Mouse (Mus musculus) CH12.LX (cell line): ENCODE results near the gene Adora3. TPM values are rescaled to one million over a fixed set of nuclear protein-coding genes. Genes with fewer than 3 reads are reported as not detected.

Experiments
- DNase-seq: peaks from one replicate; pipeline ENCODE4 v3.0.0-alpha.2; 2013; ENCODE audit errors: extremely low read depth
- H3K27ac ChIP-seq: 2 replicates; pipeline ENCODE4 v1.5.1; 2012; ENCODE audit warnings: low read depth, mild to moderate bottlenecking, control low read depth, moderate library complexity; ENCODE audit not compliant: insufficient read depth
- H3K27me3 ChIP-seq: replicated peaks from 2 replicates; pipeline ENCODE3; 2012; ENCODE audit warnings: inconsistent platforms
- H3K36me3 ChIP-seq, 2 experiments: replicated peaks in 1 of 2; 2 replicates each; pipeline versions ENCODE3 to v1.6.1; 2012; ENCODE audit warnings: inconsistent platforms in 1 of 2, low read length in 1 of 2, mild to moderate bottlenecking in 1 of 2, mixed read lengths in 1 of 2, moderate library complexity in 1 of 2; ENCODE audit not compliant: control insufficient read depth in 1 of 2, insufficient read depth in 1 of 2
- H3K4me1 ChIP-seq, 2 experiments: 2 replicates each; pipeline ENCODE4 v1.6.1; 2012; ENCODE audit warnings: inconsistent platforms in 1 of 2, moderate library complexity in 1 of 2; ENCODE audit not compliant: insufficient read depth in 2 of 2, control insufficient read depth in 1 of 2
- H3K4me2 ChIP-seq: 2 replicates; pipeline ENCODE4 v1.6.1; 2012; ENCODE audit warnings: low read depth, mild to moderate bottlenecking, control low read depth; ENCODE audit not compliant: poor library complexity, insufficient read depth, severe bottlenecking
- H3K4me3 ChIP-seq, 3 experiments: fragments of 150-350 bp in 1 of 3; sonication (generic) in 1 of 3; replicated peaks in 1 of 3; 2 replicates each; pipeline versions ENCODE3 to v1.5.1; 2011 to 2012; ENCODE audit warnings: low read depth in 2 of 3, low read length in 2 of 3, mild to moderate bottlenecking in 2 of 3, moderate library complexity in 2 of 3, control low read depth in 1 of 3, improper control_type of control experiment in 1 of 3, inconsistent platforms in 1 of 3, mixed read lengths in 1 of 3; ENCODE audit not compliant: poor library complexity in 1 of 3
- H3K79me2 ChIP-seq: replicated peaks from 2 replicates; pipeline ENCODE4 v1.6.1; 2012; ENCODE audit warnings: mild to moderate bottlenecking, moderate library complexity; ENCODE audit not compliant: control insufficient read depth, poor library complexity, insufficient read depth, severe bottlenecking; ENCODE audit errors: extremely low read depth
- H3K9ac ChIP-seq: 2 replicates; pipeline ENCODE4 v1.6.1; 2012; ENCODE audit warnings: low read depth, mild to moderate bottlenecking, control low read depth, moderate library complexity; ENCODE audit not compliant: insufficient read depth
- H3K9me3 ChIP-seq: replicated peaks from 2 replicates; pipeline ENCODE3; 2012; ENCODE audit warnings: low read length, inconsistent platforms, mixed read lengths
- BHLHE40 ChIP-seq: IDR thresholded peaks from 2 replicates; pipeline ENCODE4 v1.6.1; 2011; ENCODE audit warnings: mild to moderate bottlenecking, low read depth, low read length, improper control_type of control experiment
- CHD1 ChIP-seq: IDR thresholded peaks from 2 replicates; pipeline ENCODE4 v1.6.1; 2012; ENCODE audit warnings: low read depth, low read length, improper control_type of control experiment, inconsistent platforms
- CHD2 ChIP-seq: IDR thresholded peaks from 2 replicates; pipeline ENCODE4 v1.6.1; 2011; ENCODE audit warnings: low read length, improper control_type of control experiment
- CTCF ChIP-seq, 2 experiments: IDR thresholded peaks in 1 of 2; conservative IDR thresholded peaks in 1 of 2; 2 replicates each; pipeline ENCODE4 v1.5.1; 2011 to 2012; ENCODE audit warnings: low read depth in 2 of 2, low read length in 2 of 2, improper control_type of control experiment in 1 of 2, inconsistent platforms in 1 of 2, mild to moderate bottlenecking in 1 of 2, moderate library complexity in 1 of 2
- E2F4 ChIP-seq: IDR thresholded peaks from 2 replicates; pipeline ENCODE4 v1.6.1; 2011; ENCODE audit warnings: low read depth, low read length, improper control_type of control experiment; ENCODE audit not compliant: insufficient replicate concordance
- ELF1 ChIP-seq: IDR thresholded peaks from 2 replicates; pipeline ENCODE4 v1.6.1; 2014; ENCODE audit warnings: low read depth, mild to moderate bottlenecking, inconsistent platforms, low read length, improper control_type of control experiment
- EP300 ChIP-seq: IDR thresholded peaks from 2 replicates; pipeline ENCODE4 v1.6.1; 2011; ENCODE audit warnings: low read length, improper control_type of control experiment
- ETS1 ChIP-seq: conservative IDR thresholded peaks from 2 replicates; pipeline ENCODE4 v1.6.1; 2012; ENCODE audit warnings: low read depth, mild to moderate bottlenecking, inconsistent platforms, low read length, improper control_type of control experiment, moderate library complexity
- GABPA ChIP-seq: IDR thresholded peaks from 2 replicates; pipeline ENCODE4 v1.6.1; 2012; ENCODE audit warnings: low read depth, low read length, improper control_type of control experiment, inconsistent platforms; ENCODE audit not compliant: insufficient replicate concordance
- HCFC1 ChIP-seq: IDR thresholded peaks from 2 replicates; pipeline ENCODE4 v1.6.1; 2012; ENCODE audit warnings: low read depth, mild to moderate bottlenecking, inconsistent platforms, low read length, improper control_type of control experiment
- IRF4 ChIP-seq: IDR thresholded peaks from 2 replicates; pipeline ENCODE4 v1.6.1; 2014; ENCODE audit warnings: low read depth, mild to moderate bottlenecking, inconsistent platforms, low read length, improper control_type of control experiment
- JUN ChIP-seq: IDR thresholded peaks from 2 replicates; pipeline ENCODE4 v1.6.1; 2011; ENCODE audit warnings: low read depth, mild to moderate bottlenecking, low read length, improper control_type of control experiment, moderate library complexity; ENCODE audit not compliant: insufficient read depth
- JUND ChIP-seq: conservative IDR thresholded peaks from 2 replicates; pipeline ENCODE4 v1.6.1; 2011; ENCODE audit warnings: low read depth, low read length, improper control_type of control experiment
- KAT2A ChIP-seq: IDR thresholded peaks from 2 replicates; pipeline ENCODE4 v1.6.1; 2012; ENCODE audit warnings: low read length, improper control_type of control experiment, inconsistent platforms; ENCODE audit not compliant: insufficient replicate concordance
- MAFK ChIP-seq: IDR thresholded peaks from 2 replicates; pipeline ENCODE4 v1.6.1; 2011; ENCODE audit warnings: low read length, improper control_type of control experiment; ENCODE audit not compliant: insufficient replicate concordance
- MAX ChIP-seq: IDR thresholded peaks from 2 replicates; pipeline ENCODE4 v1.6.1; 2011; ENCODE audit warnings: low read length, improper control_type of control experiment
- MAZ ChIP-seq: IDR thresholded peaks from 2 replicates; pipeline ENCODE4 v1.6.1; 2012; ENCODE audit warnings: low read depth, mild to moderate bottlenecking, inconsistent platforms, low read length, improper control_type of control experiment, moderate library complexity
- MEF2A ChIP-seq: IDR thresholded peaks from 2 replicates; pipeline ENCODE4 v1.6.1; 2014; ENCODE audit warnings: low read depth, mild to moderate bottlenecking, inconsistent platforms, low read length, improper control_type of control experiment, borderline replicate concordance
- MXI1 ChIP-seq: IDR thresholded peaks from 2 replicates; pipeline ENCODE4 v1.6.1; 2011; ENCODE audit warnings: mild to moderate bottlenecking, low read depth, low read length, improper control_type of control experiment
- MYC ChIP-seq: IDR thresholded peaks from 2 replicates; pipeline ENCODE4 v1.6.1; 2011; ENCODE audit warnings: low read depth, mild to moderate bottlenecking, improper control_type of control experiment, low read length
- NELFE ChIP-seq: IDR thresholded peaks from 2 replicates; pipeline ENCODE4 v1.6.1; 2011; ENCODE audit warnings: low read depth, low read length, improper control_type of control experiment
- NRF1 ChIP-seq: IDR thresholded peaks from 2 replicates; pipeline ENCODE4 v1.6.1; 2014; ENCODE audit warnings: low read depth, mild to moderate bottlenecking, inconsistent platforms, low read length, improper control_type of control experiment, moderate library complexity
- PAX5 ChIP-seq: IDR thresholded peaks from 2 replicates; pipeline ENCODE4 v1.6.1; 2012; ENCODE audit warnings: low read length, inconsistent platforms, mixed read lengths
- POLR2A ChIP-seq: IDR thresholded peaks from 2 replicates; pipeline ENCODE4 v1.6.1; 2011; ENCODE audit warnings: low read depth, mild to moderate bottlenecking, improper control_type of control experiment, low read length
- POLR2AphosphoS2 ChIP-seq: IDR thresholded peaks from 2 replicates; pipeline ENCODE4 v1.6.1; 2011; ENCODE audit warnings: low read depth, low read length, improper control_type of control experiment
- RAD21 ChIP-seq: IDR thresholded peaks from 2 replicates; pipeline ENCODE4 v1.6.1; 2011; ENCODE audit warnings: low read depth, mild to moderate bottlenecking, low read length, improper control_type of control experiment, moderate library complexity
- RCOR1 ChIP-seq: conservative IDR thresholded peaks from 2 replicates; pipeline ENCODE4 v1.6.1; 2012; ENCODE audit warnings: low read depth, mild to moderate bottlenecking, inconsistent platforms, low read length, improper control_type of control experiment
- SIN3A ChIP-seq: IDR thresholded peaks from 2 replicates; pipeline ENCODE4 v1.6.1; 2012; ENCODE audit warnings: low read length, improper control_type of control experiment, inconsistent platforms
- SMC3 ChIP-seq: IDR thresholded peaks from 2 replicates; pipeline ENCODE4 v1.6.1; 2011; ENCODE audit warnings: low read depth, low read length, improper control_type of control experiment
- TBP ChIP-seq: conservative IDR thresholded peaks from 2 replicates; pipeline ENCODE4 v1.6.1; 2011; ENCODE audit warnings: low read depth, low read length, improper control_type of control experiment
- TCF12 ChIP-seq: IDR thresholded peaks from 2 replicates; pipeline ENCODE4 v1.6.1; 2014; ENCODE audit warnings: low read depth, mild to moderate bottlenecking, inconsistent platforms, low read length, improper control_type of control experiment
- UBTF ChIP-seq: IDR thresholded peaks from 2 replicates; pipeline ENCODE4 v1.6.1; 2012; ENCODE audit warnings: low read depth, mild to moderate bottlenecking, inconsistent platforms, low read length, improper control_type of control experiment, moderate library complexity
- USF1 ChIP-seq: IDR thresholded peaks from 2 replicates; pipeline ENCODE4 v1.6.1; 2014; ENCODE audit warnings: low read depth, mild to moderate bottlenecking, inconsistent platforms, low read length, improper control_type of control experiment
- USF2 ChIP-seq: conservative IDR thresholded peaks from 2 replicates; pipeline ENCODE4 v1.6.1; 2011; ENCODE audit warnings: low read depth, low read length, improper control_type of control experiment
- ZC3H11A ChIP-seq: IDR thresholded peaks from 2 replicates; pipeline ENCODE4 v1.6.1; 2012; ENCODE audit warnings: low read depth, mild to moderate bottlenecking, inconsistent platforms, low read length, improper control_type of control experiment
- ZKSCAN1 ChIP-seq: IDR thresholded peaks from 2 replicates; pipeline ENCODE4 v1.6.1; 2012; ENCODE audit warnings: low read depth, inconsistent platforms, low read length, improper control_type of control experiment, borderline replicate concordance
- ZMIZ1 ChIP-seq: IDR thresholded peaks from 2 replicates; pipeline ENCODE4 v1.6.1; 2012; ENCODE audit warnings: low read depth, mild to moderate bottlenecking, inconsistent platforms, low read length, improper control_type of control experiment
- ZNF384 ChIP-seq: IDR thresholded peaks from 2 replicates; pipeline ENCODE4 v1.6.1; 2012; ENCODE audit warnings: low read depth, low read length, improper control_type of control experiment, inconsistent platforms
- dilution Hi-C: fragments of 300-500 bp; cut with MboI; formaldehyde crosslinking; loops from 2 replicates; pipeline ENCODE4 v1.14.3; 2020; ENCODE audit warnings: low sequenced_read_pairs; ENCODE audit not compliant: extremely low pct_unique_long_range_greater_than_20kb, extremely low pct_ligation_motif_present
- in situ Hi-C: fragments of 300-500 bp; cut with MboI; formaldehyde crosslinking; loops from 3 replicates; pipeline ENCODE4 v1.14.3; 2019; ENCODE audit warnings: low sequenced_read_pairs, low pct_ligation_motif_present, low pct_unique_long_range_greater_than_20kb, mixed read lengths
- polyA plus RNA-seq: library from polyadenylated mRNA; unstranded; fragments of >175 nt; gene quantifications from 2 replicates; pipeline ENCODE4 v1.2.1, GENCODE M21; 2012; ENCODE audit warnings: low read depth; ENCODE audit not compliant: insufficient read length
- total RNA-seq, 2 experiments: library from RNA; depleted of rRNA; stranded (reverse); fragments of 300-350 nt in 1 of 2; fragments of >200 nt in 1 of 2; gene quantifications; 2 replicates each; pipeline ENCODE4 v1.2.3; 2012 to 2014

Gene Adora3
- total and polyA plus RNA-seq, 3 experiments, result 0.54 to 1.4 (median 1.1) TPM

- dilution Hi-C loops, result no loop called here
- peak overlapping the region in 1 of 3 experiments; percentile 42 for H3K4me3 ChIP-seq
- H3K4me2 ChIP-seq, result peak overlapping the region; percentile 90
- no peak for TF ChIP-seq MXI1
- TF ChIP-seq ZKSCAN1, result no peak
- TF ChIP-seq MAX, result no peak
- peak; percentile 36; the same call in 1 of the 2 replicates for TF ChIP-seq USF1
- no peak for TF ChIP-seq KAT2A
- TF ChIP-seq PAX5, result no peak
- no peak for TF ChIP-seq POLR2AphosphoS2
- TF ChIP-seq CHD1, result no peak
- peak; percentile 64 for TF ChIP-seq EP300
- TF ChIP-seq GABPA, result no peak
- TF ChIP-seq IRF4, result peak; percentile 48; the same call in 1 of the 2 replicates
- peak; percentile 71 for TF ChIP-seq TCF12
- no peak for TF ChIP-seq ZC3H11A
- TF ChIP-seq MEF2A, result peak; percentile 58
- no peak for TF ChIP-seq JUN
- no peak; the same call in 1 of the 2 replicates for TF ChIP-seq RAD21
- TF ChIP-seq POLR2A, result 0 out of 2 replicates have a peak, but pooled peaks have one; percentile 21
- TF ChIP-seq E2F4, result no peak
- TF ChIP-seq RCOR1, result no peak
- no peak for TF ChIP-seq JUND
- TF ChIP-seq SMC3, result peak; percentile 4; the same call in 1 of the 2 replicates
- no peak for TF ChIP-seq ELF1
- no peak for TF ChIP-seq SIN3A
- TF ChIP-seq ZNF384, result no peak
- no peak for TF ChIP-seq USF2
- TF ChIP-seq MAZ, result no peak; the same call in 1 of the 2 replicates
- TF ChIP-seq TBP, result 0 out of 2 replicates have a peak, but pooled peaks have one; percentile 42
- no peak for TF ChIP-seq MAFK
- TF ChIP-seq BHLHE40, result peak; percentile 54; the same call in 1 of the 2 replicates
- TF ChIP-seq NELFE, result peak; percentile 56; the same call in 1 of the 2 replicates
- peak; percentile 72; the same call in 1 of the 2 replicates for TF ChIP-seq CHD2
- TF ChIP-seq NRF1, result no peak
- no peak for TF ChIP-seq ZMIZ1
- TF ChIP-seq UBTF, result no peak
- TF ChIP-seq CTCF (conservative IDR thresholded peaks at IDR 0.05 in 1 of 2, IDR thresholded peaks at IDR 0.05 in 1 of 2; ENCODE audit: low read depth in 2 of 2, low read length in 2 of 2), result no peak
- TF ChIP-seq MYC, result no peak
- peak; percentile 71 for TF ChIP-seq ETS1
- TF ChIP-seq HCFC1, result no peak
- peak; percentile 76 for DNase-seq
- peak overlapping the region; percentile 76 for H3K27ac ChIP-seq
- H3K9ac ChIP-seq, result peak overlapping the region; percentile 75
- peaks cover 23 to 78% of the 10 kb centered on the region in 2 experiments for H3K4me1 ChIP-seq
- no peaks in the 10 kb centered on the region for H3K27me3 ChIP-seq
- in situ Hi-C loops, result loop anchor here (5.0 to 25.0 kb wide), 2 partner anchors 68 to 137 kb away; partner anchors contain the start of gene Ddx20
- no peaks in the 10 kb centered on the region for H3K79me2 ChIP-seq
- no peaks in the 10 kb centered on the region for H3K9me3 ChIP-seq
- H3K36me3 ChIP-seq, result no peaks in the 10 kb centered on the region
Measured at GRCm38 (mm10) chr3:105824103-105824502, 46.6 kb upstream of the Adora3 start.
